Mouse (Mus musculus) kidney, embryonic 16.5 days (tissue): ENCODE results near the gene Afg1l. TPM values are rescaled to one million over a fixed set of nuclear protein-coding genes. Genes with fewer than 3 reads are reported as not detected.

ENCODE experiments used
- ATAC-seq: fragments of 200-750 bp; cut with Nextera tagmentation; 2 replicates; pipeline ENCODE4 v1.8.0; 2017; ENCODE audit warnings: moderate TSS enrichment; ENCODE audit not compliant: low FRiP score, low TSS enrichment
- H3K27ac ChIP-seq: fragments of 300-500 bp; sonication (generic); 2 replicates; pipeline ENCODE4 v1.5.1; 2014; ENCODE audit warnings: low read length
- H3K27me3 ChIP-seq: fragments of 300-500 bp; sonication (generic); 2 replicates; pipeline ENCODE4 v1.6.1; 2014; ENCODE audit warnings: low read length, control low read depth, mixed read lengths; ENCODE audit not compliant: insufficient read depth
- H3K36me3 ChIP-seq: fragments of 300-500 bp; sonication (generic); 2 replicates; pipeline ENCODE4 v1.6.1; 2014; ENCODE audit warnings: low read length, control low read depth, mixed read lengths; ENCODE audit not compliant: insufficient read depth
- H3K4me1 ChIP-seq: fragments of 300-500 bp; sonication (generic); 2 replicates; pipeline ENCODE4 v1.6.1; 2014; ENCODE audit warnings: low read length, control low read depth, mixed read lengths; ENCODE audit not compliant: insufficient read depth
- H3K4me2 ChIP-seq: fragments of 300-500 bp; sonication (generic); replicated peaks from 2 replicates; pipeline ENCODE4 v1.6.1; 2014; ENCODE audit warnings: low read depth, low read length
- H3K4me3 ChIP-seq: fragments of 300-500 bp; sonication (generic); 2 replicates; pipeline ENCODE4 v1.5.1; 2014; ENCODE audit warnings: mild to moderate bottlenecking, low read length
- H3K9ac ChIP-seq: fragments of 300-500 bp; sonication (generic); replicated peaks from 2 replicates; pipeline ENCODE4 v1.6.1; 2014; ENCODE audit warnings: low read length
- H3K9me3 ChIP-seq: fragments of 300-500 bp; sonication (generic); 2 replicates; pipeline ENCODE4 v1.6.1; 2016; ENCODE audit warnings: low read length, control low read depth
- WGBS: fragments of 180-500 bp; shearing (Covaris S2); extraction: QIAGEN DNeasy Blood & Tissue Kit; methylation state at CpG from one replicate; pipeline ENCODE4 v1.1.7; 2014; 5-methylcytosine and 5-hydroxymethylcytosine counted together
- polyA plus RNA-seq: library from polyadenylated mRNA; unstranded; fragments of >200 nt; fragmentation: Nextera tagmentation; extraction: Ambion mirVana; gene quantifications from 2 replicates; pipeline ENCODE4 v1.2.1, GENCODE M21; 2015

Afg1l gene
- polyA plus RNA-seq, 1 experiment from 2014 or later = 9.9 TPM

DNA sequence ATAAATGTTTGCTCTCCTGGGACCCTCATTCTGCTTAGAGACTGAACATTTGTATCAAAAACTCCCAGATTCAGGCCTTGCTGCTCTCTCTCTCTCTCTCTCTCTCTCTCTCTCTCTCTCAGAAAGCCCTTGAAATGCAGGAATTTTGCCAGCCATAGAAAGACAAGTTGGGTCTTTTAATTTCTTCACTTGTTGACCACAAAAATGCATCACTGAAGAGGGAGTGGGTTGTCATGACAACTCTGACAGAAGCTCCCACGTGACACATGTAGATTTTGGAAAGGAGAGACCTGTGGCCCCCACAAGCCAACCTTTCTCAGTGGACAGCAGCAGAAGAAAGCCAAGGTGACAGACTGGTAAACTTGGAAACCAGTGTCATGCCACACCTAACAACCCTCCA lies 190.7 kb downstream of the Afg1l start:
- 62% methylated on average over 1 of the region's 1 CpGs for WGBS
- Histone ChIP-seq H3K36me3 (no peaks in the 10 kb centered on the region), H3K9ac (no peak overlapping the region), H3K4me3 (no peak overlapping the region), H3K27me3 (no peaks in the 10 kb centered on the region), H3K4me1 (no peaks in the 10 kb centered on the region), H3K27ac (no peak overlapping the region), H3K4me2 (no peak overlapping the region), H3K9me3 (peaks cover 19% of the 10 kb centered on the region)
- no peak for ATAC-seq

DNA sequence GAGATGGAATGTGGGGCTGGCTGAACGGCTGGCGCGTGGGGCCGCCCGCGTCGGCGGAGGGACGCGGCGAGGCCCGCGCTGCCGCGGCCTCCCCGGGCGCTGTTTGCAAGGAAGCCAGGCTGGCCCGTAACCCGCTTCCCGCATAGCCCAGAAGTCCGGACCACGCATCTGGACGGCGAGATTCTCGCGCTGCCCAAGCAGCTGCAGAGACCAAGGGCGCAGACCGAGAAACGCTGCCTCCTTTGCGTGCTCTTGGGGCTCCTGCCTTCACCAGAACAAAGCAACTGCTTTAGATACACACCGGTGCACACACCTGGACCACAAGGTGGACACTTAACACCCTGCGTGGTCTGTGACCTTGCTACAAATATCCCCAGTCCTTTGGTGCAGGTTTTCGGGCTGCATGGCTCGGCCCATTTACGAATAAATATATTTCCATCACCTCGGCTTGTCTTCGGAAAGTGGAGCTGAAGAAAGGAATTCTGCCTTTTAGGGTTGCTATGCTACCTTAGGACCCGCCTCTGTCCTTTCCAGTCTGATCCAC lies 200.0 kb downstream of the Afg1l start:
- peak overlapping the region; percentile 98 for H3K4me2 ChIP-seq
- peak overlapping the region; percentile 100 for H3K27ac ChIP-seq
- H3K9me3 ChIP-seq = no peaks in the 10 kb centered on the region
- H3K9ac ChIP-seq = peak overlapping the region; percentile 81
- peak overlapping the region; percentile 92 for H3K4me3 ChIP-seq
- WGBS = under 1% methylated on average over 38 of the region's 38 CpGs
- peaks cover 25% of the 10 kb centered on the region for H3K4me1 ChIP-seq
- no peaks in the 10 kb centered on the region for H3K36me3 ChIP-seq
- H3K27me3 ChIP-seq = no peaks in the 10 kb centered on the region
- ATAC-seq = no peak

DNA sequence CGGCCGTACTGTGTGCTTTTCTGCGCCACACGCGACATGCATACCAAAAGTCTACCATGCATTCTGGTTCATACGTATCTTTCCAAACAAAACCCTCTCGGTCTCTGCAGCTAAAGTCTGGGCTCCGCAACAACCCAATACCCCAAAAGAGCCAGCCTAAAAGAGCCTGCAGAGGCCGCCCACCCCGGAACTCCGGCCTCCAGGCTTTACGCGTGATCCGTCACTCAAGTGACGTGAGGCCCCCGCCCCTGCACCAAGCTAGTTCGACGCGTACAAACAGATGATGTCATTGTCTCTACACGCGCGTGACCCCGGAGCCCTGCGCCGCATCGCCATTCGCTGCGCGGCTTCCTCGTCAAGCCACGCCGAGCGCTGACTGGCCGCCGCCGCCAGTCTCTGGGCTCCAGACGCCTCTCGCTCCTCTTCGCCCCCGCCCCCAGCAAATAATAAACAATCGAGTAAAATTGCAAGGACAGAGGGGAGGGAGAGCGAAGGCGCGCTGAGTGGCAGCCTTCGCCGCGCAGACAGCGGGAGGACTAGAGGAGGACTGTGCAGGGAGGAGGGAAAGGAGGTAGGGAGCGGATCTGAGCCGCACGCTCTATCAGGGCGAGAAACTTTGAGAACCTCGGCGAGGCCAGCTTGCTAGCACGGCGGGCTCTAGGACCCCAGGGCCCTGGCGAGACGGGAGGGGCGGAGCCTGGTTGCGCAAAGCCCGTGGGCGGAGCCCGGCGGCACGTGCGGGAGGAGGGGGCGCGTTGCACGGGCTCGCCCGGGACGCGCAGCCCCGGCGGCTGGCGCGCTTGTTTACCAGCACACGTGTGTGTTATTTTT lies 200.7 kb downstream of the Afg1l start:
- Histone ChIP-seq H3K9me3 (no peaks in the 10 kb centered on the region), H3K9ac (peak overlapping the region; percentile 91), H3K27ac (peak overlapping the region; percentile 100), H3K4me2 (peak overlapping the region; percentile 98), H3K36me3 (no peaks in the 10 kb centered on the region), H3K27me3 (no peaks in the 10 kb centered on the region), H3K4me3 (peak overlapping the region; percentile 92), H3K4me1 (peaks cover 28% of the 10 kb centered on the region)
- ATAC-seq = peak; percentile 93
- WGBS = under 1% methylated on average over 76 of the region's 78 CpGs

DNA sequence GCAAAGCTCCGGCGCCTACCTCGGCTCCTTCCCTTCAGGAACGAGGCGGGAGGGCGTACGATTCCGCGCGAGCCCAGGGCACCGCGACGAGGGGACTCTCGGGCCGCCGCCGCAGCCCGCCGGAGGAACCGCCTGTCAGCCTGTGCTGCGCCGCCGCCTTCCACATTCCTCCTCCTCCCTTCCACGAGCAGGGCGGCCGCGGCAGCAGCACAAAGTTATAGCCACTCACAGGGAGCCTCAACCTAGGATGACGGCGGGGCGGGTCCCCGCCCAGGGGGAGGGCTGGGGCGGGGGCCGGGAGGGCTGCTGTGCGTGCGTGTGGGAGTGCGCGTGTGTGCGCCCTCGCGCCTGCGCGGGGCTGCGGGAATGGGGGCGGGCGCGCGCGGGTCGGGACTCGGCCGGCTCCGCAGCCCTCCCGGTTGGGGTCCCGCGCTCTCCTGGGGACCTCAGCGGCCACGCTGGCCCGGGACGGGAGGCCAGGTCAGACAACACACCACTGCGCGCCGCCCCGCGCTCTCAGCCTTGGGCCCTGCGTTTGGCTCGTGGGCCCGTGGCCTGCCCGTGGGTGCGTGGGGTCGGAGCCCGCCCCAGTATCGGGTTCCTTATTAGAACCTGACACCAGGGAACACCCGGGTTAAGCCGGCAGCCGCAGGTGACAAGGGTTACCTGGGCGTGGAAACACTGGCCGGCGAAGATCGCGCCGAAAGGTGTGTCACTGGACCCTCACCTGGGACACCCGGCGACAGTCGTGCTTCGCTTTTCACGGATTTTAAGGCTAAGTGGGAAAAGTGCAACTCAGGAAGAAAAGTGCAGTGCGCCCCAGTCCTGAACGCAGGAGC lies 201.6 kb downstream of the Afg1l start, which contains the start of gene Foxo3:
Foxo3 (minus strand) TSS at position 249 of the 839 bp plus-strand sequence.
- Histone ChIP-seq H3K27ac (peak within 1 kb of the TSS; percentile 100), H3K4me2 (peak within 1 kb of the TSS; percentile 98), H3K4me3 (peak within 1 kb of the TSS; percentile 92), H3K36me3 (no peaks in the 10 kb centered on the region), H3K27me3 (no peaks in the 10 kb centered on the region), H3K4me1 (peaks cover 36% of the 10 kb centered on the region), H3K9me3 (no peaks in the 10 kb centered on the region), H3K9ac (peak within 1 kb of the TSS; percentile 91)
- under 1% methylated on average over 75 of the region's 88 CpGs for WGBS
- ATAC-seq = peak; percentile 83

DNA sequence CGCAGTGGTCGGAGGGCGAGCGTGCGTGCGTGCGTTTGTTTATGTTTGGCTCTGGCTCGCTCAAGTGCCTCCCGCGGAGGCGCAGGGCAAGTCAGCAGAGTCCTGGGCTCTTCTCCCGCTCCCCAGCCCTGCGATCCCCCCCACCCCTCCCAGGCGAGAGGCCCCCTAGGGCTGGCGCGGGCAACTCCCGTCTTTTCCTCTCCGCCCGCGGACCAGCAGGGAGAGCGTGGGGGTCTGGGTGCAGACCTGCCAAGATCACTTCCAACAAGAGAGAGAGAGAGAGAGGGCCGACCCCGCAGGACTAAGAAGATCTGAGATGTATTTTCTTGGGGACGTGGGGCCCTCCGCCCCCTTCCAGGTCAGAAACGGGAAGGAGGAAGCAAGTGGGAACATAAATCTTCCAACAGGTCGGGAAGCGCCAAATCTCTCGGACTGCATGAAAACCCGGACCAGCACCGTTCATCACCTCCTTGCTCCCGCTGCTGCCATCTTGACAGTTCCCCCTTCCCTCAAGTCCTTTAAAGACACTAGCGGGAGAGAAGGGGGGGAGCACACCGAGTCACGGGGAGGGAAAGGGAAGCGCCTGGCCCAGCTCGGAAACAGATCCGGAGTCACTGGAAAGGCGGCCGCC lies 202.4 kb downstream of the Afg1l start:
- Histone ChIP-seq H3K27me3 (no peaks in the 10 kb centered on the region), H3K4me1 (peaks cover 43% of the 10 kb centered on the region), H3K4me3 (peak overlapping the region; percentile 92), H3K27ac (peak overlapping the region; percentile 100), H3K9ac (peak overlapping the region; percentile 91), H3K4me2 (peak overlapping the region; percentile 98), H3K9me3 (no peaks in the 10 kb centered on the region), H3K36me3 (no peaks in the 10 kb centered on the region)
- no peak; the same call in none of the 2 replicates for ATAC-seq
- WGBS = under 1% methylated on average over 36 of the region's 40 CpGs

DNA sequence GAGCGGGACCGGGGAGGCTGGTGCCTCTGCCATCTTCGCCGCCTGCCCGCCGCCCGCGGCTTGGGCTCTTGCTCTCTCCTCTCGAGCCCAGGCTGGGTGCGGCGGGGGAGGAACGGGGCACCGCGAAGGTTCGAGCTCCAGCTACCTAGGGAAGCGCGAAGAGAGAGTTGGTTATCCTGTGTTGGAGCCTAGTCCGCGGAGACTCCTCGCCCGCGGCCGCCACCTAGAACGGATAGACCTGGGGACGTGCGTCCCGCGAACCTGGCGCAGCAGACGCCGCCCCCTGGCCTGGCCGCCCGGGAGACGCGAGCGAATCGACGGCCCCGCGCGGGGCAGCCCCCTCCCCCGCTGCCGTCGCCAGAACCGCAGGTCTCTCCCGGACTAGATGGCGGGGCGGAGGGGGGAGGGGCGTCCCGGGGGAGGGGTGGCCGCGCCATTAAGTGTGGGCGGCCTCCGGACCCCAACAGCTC lies 202.9 kb downstream of the Afg1l start:
- H3K4me2 ChIP-seq = peak overlapping the region; percentile 98
- no peak for ATAC-seq
- no peaks in the 10 kb centered on the region for H3K9me3 ChIP-seq
- 0% methylated on average over 33 of the region's 54 CpGs for WGBS
- no peaks in the 10 kb centered on the region for H3K36me3 ChIP-seq
- peak overlapping the region; percentile 91 for H3K9ac ChIP-seq
- peaks cover 48% of the 10 kb centered on the region for H3K4me1 ChIP-seq
- peak overlapping the region; percentile 100 for H3K27ac ChIP-seq
- H3K4me3 ChIP-seq = peak overlapping the region; percentile 92
- no peaks in the 10 kb centered on the region for H3K27me3 ChIP-seq

DNA sequence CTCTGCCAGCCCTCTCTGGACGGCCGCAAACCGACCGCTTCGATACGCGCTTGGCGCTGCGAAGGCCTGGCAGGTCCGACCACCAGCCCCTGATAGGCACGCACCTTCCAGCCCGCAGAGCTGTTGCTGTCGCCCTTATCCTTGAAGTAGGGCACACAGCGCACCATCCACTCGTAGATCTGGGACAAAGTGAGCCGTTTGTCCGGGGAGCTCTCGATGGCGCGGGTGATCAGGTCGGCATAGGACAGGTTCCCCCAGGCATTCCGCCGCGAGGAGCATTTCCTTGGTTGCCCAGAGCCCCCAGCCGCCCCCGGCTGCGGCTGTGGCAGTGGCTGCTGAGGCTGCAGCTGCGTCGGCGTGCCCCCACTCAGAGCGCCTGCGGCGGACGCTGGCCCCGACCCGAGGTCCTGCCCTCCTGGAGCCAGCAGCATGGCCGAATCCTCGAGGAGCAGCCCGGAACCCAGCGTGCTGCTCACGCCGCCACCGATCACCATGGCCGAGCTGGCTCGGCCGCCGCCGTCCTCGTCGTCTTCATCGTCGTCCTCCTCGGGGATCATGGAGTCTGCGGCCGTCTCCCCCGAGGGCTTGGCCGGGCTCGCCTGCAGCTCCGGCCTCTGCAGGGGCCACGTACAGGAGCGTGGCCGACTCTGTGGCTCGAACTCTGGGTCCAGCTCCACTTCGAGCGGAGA lies 203.5 kb downstream of the Afg1l start:
- peak overlapping the region; percentile 91 for H3K9ac ChIP-seq
- WGBS = 2% methylated on average over 65 of the region's 65 CpGs
- H3K27ac ChIP-seq = peak overlapping the region; percentile 100
- H3K4me3 ChIP-seq = peak overlapping the region; percentile 92
- H3K27me3 ChIP-seq = no peaks in the 10 kb centered on the region
- H3K4me1 ChIP-seq = peaks cover 53% of the 10 kb centered on the region
- peak overlapping the region; percentile 98 for H3K4me2 ChIP-seq
- no peaks in the 10 kb centered on the region for H3K36me3 ChIP-seq
- ATAC-seq = no peak
- no peaks in the 10 kb centered on the region for H3K9me3 ChIP-seq

DNA sequence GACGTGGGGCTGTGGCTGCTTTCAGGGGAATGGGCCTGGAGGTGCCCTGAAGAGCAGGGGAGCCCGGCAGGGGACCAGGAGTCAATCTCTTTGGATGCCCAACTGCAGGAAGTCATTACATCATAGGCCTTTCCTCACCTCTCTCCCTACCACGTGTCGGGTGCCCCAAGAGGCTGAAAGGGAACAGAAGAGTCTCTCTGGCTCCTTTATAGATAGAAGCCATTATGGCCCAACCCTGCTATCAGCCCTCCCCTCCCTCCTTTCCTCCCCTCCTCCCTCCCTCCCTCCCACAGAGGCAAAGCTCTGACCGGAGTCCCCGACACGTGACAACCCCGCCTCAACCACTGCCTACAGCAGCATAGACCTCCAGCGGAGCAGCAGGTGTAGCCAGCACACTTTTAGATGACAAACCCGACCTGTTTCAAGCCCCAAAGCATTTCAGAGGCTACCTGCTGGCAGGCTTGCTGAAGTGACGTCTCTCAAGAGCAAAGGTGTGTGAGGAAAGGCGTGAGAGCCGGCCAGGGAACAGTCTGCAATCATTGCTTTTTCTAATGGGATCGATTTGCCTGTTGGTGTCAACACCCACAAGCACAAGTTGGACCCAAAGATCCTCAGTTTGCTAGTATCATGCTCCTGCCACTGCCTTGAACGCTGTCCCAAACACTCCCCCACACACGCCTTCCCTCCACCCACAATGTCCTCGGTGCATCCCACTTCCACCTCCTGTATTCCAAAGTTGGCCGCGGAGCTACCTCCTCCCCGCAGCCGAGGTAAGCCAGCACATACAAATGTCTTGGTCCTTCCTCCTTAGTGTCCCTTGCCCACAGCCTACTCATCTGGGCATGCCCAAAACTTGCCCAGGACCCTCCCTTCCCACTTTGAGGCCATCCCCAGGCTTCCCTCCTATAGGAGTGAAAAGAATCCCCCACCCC lies 204.3 kb downstream of the Afg1l start:
- Histone ChIP-seq H3K4me3 (peak overlapping the region; percentile 92), H3K9ac (peak overlapping the region; percentile 91), H3K27me3 (no peaks in the 10 kb centered on the region), H3K4me1 (peaks cover 61% of the 10 kb centered on the region), H3K36me3 (no peaks in the 10 kb centered on the region), H3K4me2 (peak overlapping the region; percentile 98), H3K9me3 (no peaks in the 10 kb centered on the region), H3K27ac (no peak overlapping the region)
- WGBS = 12% methylated on average over 21 of the region's 21 CpGs
- no peak for ATAC-seq
